Mouse (Mus musculus): ENCODE measurements around the gene Ccdc157.

DNA sequence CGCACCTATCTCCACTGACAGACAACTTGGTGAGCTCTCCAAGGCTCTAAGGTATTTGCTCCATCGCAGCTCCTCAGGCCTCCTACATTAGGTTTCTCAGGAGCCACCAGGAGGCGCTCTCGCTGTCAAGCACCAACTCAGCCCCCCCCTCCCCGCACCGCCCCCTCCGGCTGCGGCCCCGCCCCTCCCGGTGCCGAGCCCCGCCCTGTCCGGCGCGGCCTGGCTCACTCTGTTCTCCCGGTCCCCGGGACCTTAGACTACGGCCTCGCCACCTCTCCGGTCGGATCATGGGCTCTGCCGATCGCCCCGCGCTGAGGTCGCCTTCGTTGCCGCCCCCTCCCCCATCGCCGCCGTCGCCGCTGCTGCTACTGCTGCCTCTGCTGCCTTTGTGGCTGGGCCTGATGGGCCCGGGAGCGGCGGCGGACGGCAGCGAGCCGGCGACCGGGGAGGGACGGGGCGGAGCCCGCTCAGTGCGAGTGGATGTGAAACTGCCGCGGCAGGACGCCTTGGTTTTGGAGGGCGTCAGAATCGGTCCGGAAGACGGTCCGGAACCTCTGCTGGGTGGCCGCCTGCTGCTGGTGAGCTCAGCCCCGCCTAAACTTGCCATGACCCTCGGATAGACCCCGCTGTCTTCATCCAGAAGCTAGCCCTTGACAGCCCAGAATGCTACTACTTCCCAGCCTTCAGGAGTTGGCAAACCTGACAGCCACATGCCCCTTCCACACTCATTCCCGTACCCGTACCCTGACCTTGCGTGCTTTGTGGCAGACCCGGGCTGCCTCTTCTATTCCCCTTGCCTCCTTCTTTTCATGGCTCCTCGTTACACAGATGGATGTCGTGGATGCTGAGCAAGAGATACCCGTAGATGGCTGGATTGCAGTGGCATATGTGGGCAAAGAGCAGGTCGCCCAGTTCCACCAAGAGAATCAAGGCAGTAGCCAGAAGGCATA lies 24.8 kb downstream of the Ccdc157 start, which contains the start of gene Rnf215:
- TF ChIP-seq CTCF (IDR thresholded peaks at IDR 0.05; ENCODE audit: low read depth, low read length): no peak
- no peak for TF ChIP-seq GATA1 (IDR thresholded peaks at IDR 0.05; ENCODE audit: borderline replicate concordance, low read length)
- no peak for TF ChIP-seq POLR2AphosphoS5 (IDR thresholded peaks at IDR 0.05; ENCODE audit: insufficient replicate concordance, low read depth, low read length)
- no peak for TF ChIP-seq GATA2 (IDR thresholded peaks at IDR 0.05; ENCODE audit: borderline replicate concordance, low read depth, low read length)
